Mouse (Mus musculus) heart, embryonic 11.5 days (tissue): Measurements from ENCODE around the gene Acadl. TPM values are rescaled to one million over a fixed set of nuclear protein-coding genes. Genes with fewer than 3 reads are reported as not detected.
A peak's percentile ranks its signal among the peaks of the same experiment; 100 is the strongest.

ENCODE experiments used
- ATAC-seq: fragments of 200-750 bp; cut with Nextera tagmentation; replicated peaks from 2 replicates; pipeline ENCODE4 v1.8.0; 2017; ENCODE audit warnings: moderate library complexity; ENCODE audit not compliant: insufficient number of reproducible peaks, low FRiP score, low TSS enrichment
- H3K27ac ChIP-seq: fragments of 300-500 bp; sonication (generic); 2 replicates; pipeline ENCODE4 v1.5.1; 2014; ENCODE audit warnings: mild to moderate bottlenecking, low read depth, low read length
- H3K27me3 ChIP-seq: fragments of 300-500 bp; sonication (generic); 2 replicates; pipeline ENCODE4 v1.6.1; 2014; ENCODE audit warnings: mild to moderate bottlenecking, low read length, mixed read lengths; ENCODE audit not compliant: control insufficient read depth, insufficient read depth
- H3K36me3 ChIP-seq: fragments of 300-500 bp; sonication (generic); 2 replicates; pipeline ENCODE4 v1.6.1; 2014; ENCODE audit warnings: mild to moderate bottlenecking, low read length, moderate library complexity, mixed read lengths; ENCODE audit not compliant: control insufficient read depth, insufficient read depth
- H3K4me1 ChIP-seq: fragments of 300-500 bp; sonication (generic); 2 replicates; pipeline ENCODE4 v1.6.1; 2014; ENCODE audit warnings: low read length; ENCODE audit not compliant: control insufficient read depth, insufficient read depth
- H3K4me2 ChIP-seq: fragments of 300-500 bp; sonication (generic); 2 replicates; pipeline ENCODE4 v1.6.1; 2014; ENCODE audit warnings: mild to moderate bottlenecking, moderate library complexity
- H3K4me3 ChIP-seq: fragments of 300-500 bp; sonication (generic); 2 replicates; pipeline ENCODE4 v1.5.1; 2014; ENCODE audit warnings: low read depth, low read length
- H3K9ac ChIP-seq: fragments of 300-500 bp; sonication (generic); 2 replicates; pipeline ENCODE4 v1.6.1; 2014; ENCODE audit warnings: mild to moderate bottlenecking, low read depth, low read length, moderate library complexity
- H3K9me3 ChIP-seq: fragments of 300-500 bp; sonication (generic); replicated peaks from 2 replicates; pipeline ENCODE4 v1.6.1; 2016; ENCODE audit warnings: low read length; ENCODE audit not compliant: control insufficient read depth
- WGBS: fragments of 180-500 bp; shearing (Covaris S2); extraction: QIAGEN DNeasy Blood & Tissue Kit; methylation state at CpG from one replicate; pipeline ENCODE4 v1.1.7; 2014; ENCODE audit not compliant: insufficient replicate concordance; 5-methylcytosine and 5-hydroxymethylcytosine counted together
- polyA plus RNA-seq: library from polyadenylated mRNA; unstranded; fragments of >200 nt; fragmentation: Nextera tagmentation; extraction: Ambion mirVana; gene quantifications from 2 replicates; pipeline ENCODE4 v1.2.1, GENCODE M21; 2014

Acadl gene
- polyA plus RNA-seq, 1 experiment from 2014 or later = 257 TPM

DNA sequence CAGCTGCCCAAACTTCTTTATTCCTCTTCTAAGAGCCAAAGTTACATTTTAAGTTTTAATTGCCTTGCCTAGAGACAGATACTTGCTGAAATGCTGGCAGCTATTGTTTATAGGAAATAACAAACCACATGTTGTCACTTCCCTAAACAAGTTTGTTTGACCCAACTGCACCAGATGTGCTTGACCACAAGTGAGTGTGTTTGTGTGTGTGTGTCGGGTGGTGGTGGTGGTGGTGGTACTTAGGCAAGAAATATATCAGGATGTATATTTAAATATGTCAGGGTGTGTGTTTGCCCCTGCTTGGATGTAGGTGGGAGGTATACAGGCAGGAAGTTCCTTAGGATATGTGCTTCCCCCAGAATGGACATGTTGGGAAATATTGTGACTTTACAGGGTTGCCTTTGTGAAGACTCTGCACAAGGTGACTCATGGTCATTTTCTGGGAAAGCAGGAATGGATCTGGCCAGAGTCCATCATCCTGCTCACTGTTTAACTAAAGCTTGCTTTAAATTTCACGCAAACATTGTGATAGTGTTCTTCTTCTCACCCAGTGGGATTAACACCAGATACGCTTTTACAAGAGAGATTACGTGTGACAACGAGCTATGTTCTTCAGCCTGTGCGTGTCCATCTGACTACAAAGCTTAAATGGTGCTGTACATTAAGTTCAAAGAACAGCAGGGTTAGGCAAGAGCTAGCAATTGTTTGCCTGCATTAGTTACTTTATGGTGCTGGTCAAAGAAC, 32.2 kb upstream of the Acadl start:
- no peak overlapping the region for H3K27ac ChIP-seq
- no peak overlapping the region for H3K4me3 ChIP-seq
- H3K27me3 ChIP-seq = no peaks in the 10 kb centered on the region
- no peak overlapping the region for H3K9ac ChIP-seq
- H3K9me3 ChIP-seq = no peaks in the 10 kb centered on the region
- H3K36me3 ChIP-seq = no peaks in the 10 kb centered on the region
- peak overlapping the region; percentile 53; the same call in 1 of the 2 replicates for H3K4me2 ChIP-seq
- peaks cover 4% of the 10 kb centered on the region; the same call in 1 of the 2 replicates for H3K4me1 ChIP-seq
- 63% methylated on average over 6 of the region's 6 CpGs for WGBS
- no peak for ATAC-seq

DNA sequence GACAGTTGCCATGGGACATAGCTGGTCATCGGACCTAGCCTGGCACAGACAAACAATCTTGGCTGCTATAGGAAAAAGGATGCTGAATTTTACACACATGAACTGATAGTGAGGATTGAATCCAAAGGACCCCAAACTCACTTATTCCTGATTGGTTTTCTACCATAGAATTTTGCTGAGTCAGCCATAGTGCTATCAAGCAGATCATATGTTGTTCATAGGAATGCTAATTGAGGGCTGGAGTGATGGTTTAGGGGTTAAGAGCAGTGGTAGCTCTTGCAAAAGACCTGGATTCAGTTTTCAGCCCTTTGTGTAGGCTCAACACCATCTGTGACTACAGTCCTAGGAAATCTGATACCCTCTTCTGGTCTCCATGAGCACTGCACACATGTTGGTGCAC, 24.1 kb upstream of the Acadl start:
- 88% methylated on average over 1 of the region's 1 CpGs for WGBS
- Histone ChIP-seq H3K27me3 (no peaks in the 10 kb centered on the region), H3K4me1 (no peaks in the 10 kb centered on the region), H3K27ac (no peak overlapping the region), H3K9ac (no peak overlapping the region), H3K9me3 (no peaks in the 10 kb centered on the region), H3K4me3 (no peak overlapping the region), H3K4me2 (no peak overlapping the region), H3K36me3 (no peaks in the 10 kb centered on the region)
- no peak for ATAC-seq

DNA sequence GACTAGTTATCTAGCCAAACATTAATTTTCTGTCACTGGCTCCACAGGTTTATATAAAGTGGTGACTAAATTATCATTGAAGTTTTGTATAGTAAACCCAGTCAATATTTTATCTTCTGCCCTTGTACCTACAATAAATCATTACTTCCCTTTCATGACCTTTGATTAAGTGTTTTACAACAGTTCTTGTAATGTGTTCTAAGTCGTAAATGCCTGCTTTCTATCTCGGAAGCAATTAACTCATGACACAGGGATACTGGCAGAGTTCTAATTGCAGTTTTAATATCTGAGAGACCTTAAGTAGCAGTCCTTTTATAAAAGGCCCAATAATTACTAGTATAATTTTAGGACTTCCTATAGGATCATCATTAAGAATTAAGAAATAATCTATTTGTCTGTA, 17.1 kb upstream of the Acadl start:
- H3K4me2 ChIP-seq = no peak overlapping the region
- no peaks in the 10 kb centered on the region for H3K9me3 ChIP-seq
- no peak overlapping the region for H3K9ac ChIP-seq
- no peak for ATAC-seq
- no peak overlapping the region for H3K27ac ChIP-seq
- no peaks in the 10 kb centered on the region for H3K36me3 ChIP-seq
- 91% methylated on average over 2 of the region's 2 CpGs for WGBS
- no peak overlapping the region for H3K4me3 ChIP-seq
- H3K4me1 ChIP-seq = no peaks in the 10 kb centered on the region
- no peaks in the 10 kb centered on the region for H3K27me3 ChIP-seq

DNA sequence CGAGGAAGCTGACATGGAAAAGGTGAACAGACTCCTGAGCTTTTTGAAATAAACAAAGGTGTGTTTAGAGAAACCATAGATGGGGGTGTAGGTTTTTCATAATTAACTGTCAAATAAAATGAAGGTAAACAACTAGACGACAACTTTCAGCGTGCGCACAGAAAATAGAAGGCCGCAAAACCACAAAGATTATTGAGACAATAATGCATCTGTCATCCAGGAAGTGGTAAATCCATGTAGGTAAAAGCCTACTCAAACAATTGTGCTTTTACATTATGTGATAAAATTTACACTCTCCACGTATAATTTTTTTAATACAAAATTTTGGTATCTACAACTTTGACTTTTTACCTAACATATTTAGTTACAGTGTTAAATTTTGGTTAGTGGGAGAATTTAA, 11.7 kb upstream of the Acadl start:
- 90% methylated on average over 6 of the region's 6 CpGs for WGBS
- Histone ChIP-seq H3K4me3 (no peak overlapping the region), H3K36me3 (no peaks in the 10 kb centered on the region), H3K9ac (no peak overlapping the region), H3K4me1 (no peaks in the 10 kb centered on the region; the same call in 1 of the 2 replicates), H3K27ac (no peak overlapping the region), H3K9me3 (no peaks in the 10 kb centered on the region), H3K4me2 (no peak overlapping the region), H3K27me3 (no peaks in the 10 kb centered on the region)
- ATAC-seq = no peak

DNA sequence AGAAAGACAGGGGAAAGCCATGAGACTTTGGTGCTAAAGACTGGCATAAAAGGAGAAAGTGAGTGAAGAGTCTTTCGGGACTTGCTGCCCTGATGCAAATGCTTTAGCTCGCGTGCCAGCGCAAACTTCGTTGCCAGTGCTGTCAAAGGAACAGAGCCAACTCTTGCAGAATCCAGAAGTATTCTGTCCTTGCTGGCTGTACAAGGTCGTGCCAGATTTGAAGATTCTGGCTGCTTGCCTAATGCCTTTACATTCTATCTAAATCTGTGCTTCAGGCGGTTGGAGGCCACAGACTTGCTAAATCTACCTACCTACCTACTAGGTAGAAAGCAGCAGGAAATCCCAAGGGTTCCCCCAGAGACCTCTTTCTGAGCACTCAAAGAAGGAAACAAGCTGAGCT, 8.5 kb upstream of the Acadl start:
- Histone ChIP-seq H3K4me1 (no peaks in the 10 kb centered on the region; the same call in 1 of the 2 replicates), H3K4me2 (no peak overlapping the region), H3K9ac (no peak overlapping the region), H3K27ac (no peak overlapping the region), H3K9me3 (no peaks in the 10 kb centered on the region), H3K4me3 (no peak overlapping the region), H3K27me3 (no peaks in the 10 kb centered on the region), H3K36me3 (no peaks in the 10 kb centered on the region)
- ATAC-seq = no peak
- 68% methylated on average over 7 of the region's 7 CpGs for WGBS

DNA sequence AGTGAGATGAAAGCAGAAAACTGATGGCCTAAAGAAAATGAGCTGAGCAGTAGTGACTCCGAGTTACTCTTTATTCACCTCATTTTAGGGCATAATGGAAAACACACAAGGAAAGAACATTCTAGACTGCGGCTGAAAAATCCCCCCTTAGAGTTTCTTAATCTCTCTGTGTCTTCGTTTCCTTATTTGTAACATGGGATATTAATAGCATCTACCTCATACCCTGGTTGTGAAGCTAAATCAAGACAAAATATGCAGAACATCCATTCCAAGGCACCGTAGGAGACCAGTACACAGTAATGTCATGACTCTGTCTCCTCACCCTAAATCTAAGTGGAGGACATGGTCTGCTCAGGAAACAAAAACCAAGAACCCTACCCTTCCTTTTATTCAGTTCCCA, 2.6 kb upstream of the Acadl start:
- Histone ChIP-seq H3K36me3 (no peaks in the 10 kb centered on the region), H3K27me3 (no peaks in the 10 kb centered on the region), H3K9me3 (no peaks in the 10 kb centered on the region), H3K4me3 (no peak overlapping the region), H3K27ac (0 out of 2 replicates have a peak overlapping the region, but pooled peaks have one; percentile 24), H3K4me1 (peaks cover 12% of the 10 kb centered on the region; the same call in 1 of the 2 replicates), H3K9ac (no peak overlapping the region), H3K4me2 (no peak overlapping the region)
- WGBS = 58% methylated on average over 4 of the region's 4 CpGs
- no peak for ATAC-seq

DNA sequence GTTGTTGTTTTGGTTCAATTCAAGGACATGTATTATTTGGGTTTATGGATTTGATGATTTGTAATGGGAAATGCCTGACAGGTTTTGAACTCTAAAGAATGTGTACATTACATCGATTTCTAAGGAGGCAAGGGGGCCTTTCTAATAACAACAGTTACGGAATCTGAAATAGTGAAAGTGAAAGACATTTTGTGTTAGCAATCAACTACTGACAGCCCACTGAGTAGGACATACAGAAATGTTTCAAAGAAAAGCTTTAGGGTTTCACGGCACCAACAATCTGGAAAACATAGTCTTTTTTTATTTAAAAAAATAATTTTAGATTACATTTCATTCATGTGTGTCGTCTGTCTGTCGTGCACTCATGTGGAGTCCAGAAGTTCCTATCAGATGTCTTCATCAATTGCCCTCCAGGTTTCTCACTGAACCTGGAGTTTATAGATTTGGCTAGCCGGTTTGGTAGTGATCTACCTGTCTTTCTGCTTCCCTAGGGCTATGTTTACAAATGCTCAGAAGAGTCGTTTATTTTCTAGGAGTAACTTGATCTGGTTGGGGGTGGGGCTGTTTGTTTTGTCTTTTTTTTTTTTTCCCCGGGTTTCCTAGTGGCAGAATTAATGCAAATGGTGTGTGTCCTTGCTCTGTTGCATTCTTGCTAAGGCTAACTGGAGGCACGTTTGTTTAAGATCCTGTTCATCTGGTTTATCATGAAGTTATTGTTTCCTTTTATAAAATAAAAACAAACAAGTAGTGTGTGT, 841 bp upstream of the Acadl start:
- Histone ChIP-seq H3K9ac (no peak overlapping the region), H3K4me3 (peak overlapping the region; percentile 75), H3K4me2 (peak overlapping the region; percentile 78), H3K9me3 (no peaks in the 10 kb centered on the region), H3K27ac (no peak overlapping the region), H3K36me3 (no peaks in the 10 kb centered on the region), H3K27me3 (no peaks in the 10 kb centered on the region), H3K4me1 (peaks cover 12% of the 10 kb centered on the region; the same call in 1 of the 2 replicates)
- WGBS = 15% methylated on average over 9 of the region's 9 CpGs
- no peak for ATAC-seq

DNA sequence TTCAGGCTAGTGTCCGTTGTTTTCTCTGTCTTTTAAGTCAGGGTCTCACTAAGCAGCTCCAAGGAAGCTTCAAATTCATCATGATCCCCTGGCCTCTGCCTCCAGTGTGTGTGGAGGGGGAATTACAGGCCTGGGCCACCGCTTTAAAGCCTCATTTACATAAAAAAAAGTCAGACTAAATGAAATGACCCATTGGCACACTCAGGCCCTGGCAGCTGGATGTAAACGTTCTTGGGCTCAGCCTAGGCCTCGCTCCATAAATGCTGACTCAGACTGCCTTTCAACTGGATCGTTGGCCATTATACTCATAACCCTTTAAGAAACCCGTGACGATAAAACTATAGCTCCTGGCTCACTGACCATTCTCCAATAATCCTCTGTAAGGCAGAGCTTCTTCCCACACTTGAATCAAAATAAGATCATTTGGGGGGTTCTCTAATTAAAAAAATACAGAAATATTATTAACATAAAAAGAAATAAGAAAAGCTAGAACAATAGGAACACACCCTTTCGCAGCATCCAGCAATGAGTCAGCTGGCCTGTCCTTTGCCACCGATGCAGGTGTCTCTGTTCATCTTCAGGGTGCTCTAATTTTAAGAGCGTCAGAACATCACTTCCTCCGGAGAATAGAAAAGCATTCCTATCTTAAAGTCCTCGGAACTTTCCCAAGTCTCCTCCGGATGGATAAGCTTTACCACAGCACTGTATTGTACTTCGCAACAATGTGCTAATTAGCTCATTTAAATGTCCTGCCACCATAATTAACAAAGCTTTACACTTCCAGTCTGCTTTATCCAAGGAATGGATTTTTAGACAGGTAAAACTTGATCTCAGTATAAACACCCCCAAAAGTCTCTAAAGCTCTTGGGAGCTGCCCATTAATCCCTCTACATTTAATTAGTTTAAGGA, 1.1 kb downstream of the Acadl start:
- Histone ChIP-seq H3K9ac (peak overlapping the region; percentile 85), H3K36me3 (peaks cover 5% of the 10 kb centered on the region), H3K27me3 (no peaks in the 10 kb centered on the region), H3K4me1 (peaks cover 12% of the 10 kb centered on the region; the same call in 1 of the 2 replicates), H3K4me2 (peak overlapping the region; percentile 78), H3K9me3 (no peaks in the 10 kb centered on the region), H3K4me3 (peak overlapping the region; percentile 75), H3K27ac (no peak overlapping the region; the same call in 1 of the 2 replicates)
- WGBS = 38% methylated on average over 14 of the region's 14 CpGs
- ATAC-seq = no peak
